Mouse (Mus musculus): ENCODE results near the gene Fxyd4.

The Fxyd4 gene

DNA sequence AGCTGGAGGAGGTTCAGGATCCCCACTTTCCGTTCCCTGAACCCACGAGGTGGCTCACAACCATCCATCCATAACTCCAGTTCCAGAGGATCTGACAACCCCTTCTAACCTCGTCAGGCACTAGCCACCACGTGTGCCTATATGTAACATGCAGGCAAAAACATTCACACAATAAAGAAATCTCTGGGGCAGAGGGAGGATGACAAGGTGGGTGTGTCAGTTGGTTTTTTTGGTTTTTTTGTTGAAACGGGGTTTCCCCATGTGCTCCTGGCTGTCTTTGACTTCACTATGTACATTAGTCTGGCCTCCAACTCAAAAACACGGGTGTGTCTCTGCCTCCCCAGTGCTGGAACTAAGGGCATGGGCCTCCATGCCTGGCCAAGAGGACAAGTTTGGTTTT lies 47.2 kb downstream of the Fxyd4 start:
- DNase-seq (ENCODE audit: low spot score), result no peak

DNA sequence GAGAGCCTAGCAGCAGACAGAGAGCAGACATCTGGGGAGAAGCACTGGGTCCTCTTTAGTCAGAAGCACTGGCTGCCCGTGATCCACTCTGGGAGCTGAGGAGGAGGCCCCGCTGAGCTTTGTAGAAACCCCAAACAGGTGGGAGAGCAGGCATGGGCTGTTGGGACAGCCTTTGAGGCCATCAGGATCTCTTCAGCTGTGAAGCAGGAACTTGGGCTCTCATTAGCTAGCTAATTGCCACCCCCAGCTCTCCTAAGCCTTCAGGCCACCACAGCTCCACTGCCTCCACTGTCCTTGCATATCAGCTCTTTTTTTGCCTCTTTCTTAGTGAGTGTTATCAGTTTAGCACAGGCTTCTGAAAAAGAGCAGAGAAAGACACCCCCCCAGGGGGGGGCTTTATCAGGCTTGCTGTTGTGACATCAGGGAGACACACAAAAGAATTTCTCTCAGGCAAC lies 48.8 kb downstream of the Fxyd4 start:
- DNase-seq (ENCODE audit: low spot score), result no peak

DNA sequence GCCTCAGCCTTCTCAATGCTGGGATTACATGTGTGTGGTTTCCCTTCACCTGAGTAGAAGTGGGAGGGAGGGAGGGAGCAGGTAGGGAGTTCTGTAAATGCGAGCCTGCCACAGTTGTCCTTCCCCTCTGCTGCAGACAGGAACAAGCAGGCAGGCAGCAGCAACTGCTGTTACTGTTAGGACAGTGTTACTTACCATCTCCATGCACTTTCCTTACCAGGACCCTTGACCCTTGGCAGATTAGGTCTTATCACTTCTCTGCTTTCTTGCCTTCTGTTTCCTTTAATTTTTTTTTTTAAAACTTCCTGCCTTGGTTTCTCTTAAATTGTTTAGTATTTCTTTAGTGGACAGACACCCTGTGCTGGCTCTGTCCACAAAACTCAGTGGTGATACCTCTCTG lies 49.5 kb downstream of the Fxyd4 start:
- DNase-seq (ENCODE audit: low spot score), result no peak

DNA sequence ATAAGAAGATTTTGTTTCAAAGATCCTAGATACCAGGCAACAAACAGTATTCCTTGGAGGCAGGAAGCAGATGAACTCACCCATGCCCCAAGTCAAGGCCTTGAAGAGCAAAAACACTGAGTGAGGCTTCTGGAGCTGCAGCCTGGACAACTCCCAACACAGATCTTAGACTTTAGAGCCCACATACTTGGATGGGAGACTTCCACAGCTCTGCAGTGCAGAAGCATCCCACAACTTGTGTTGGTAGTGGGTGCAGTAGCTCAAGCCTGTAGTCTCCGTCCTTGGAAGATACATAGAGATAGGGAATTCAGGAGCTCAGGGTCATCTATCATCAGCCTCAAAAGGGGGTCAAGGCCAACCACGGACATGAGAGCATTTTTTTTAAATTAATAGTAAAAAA lies 51.5 kb downstream of the Fxyd4 start:
- no peak for DNase-seq (ENCODE audit: low spot score)

All from ovary, postnatal 10 days (tissue).